Mouse (Mus musculus) bone marrow macrophage, adult 2 months (primary cell): ENCODE data around the gene Il6.

Experiments
- CTCF ChIP-seq: IDR thresholded peaks from 2 replicates; pipeline ENCODE4 v1.5.1; 2012; ENCODE audit warnings: low read depth, mild to moderate bottlenecking, low read length, moderate library complexity
- POLR2A ChIP-seq: IDR thresholded peaks from 2 replicates; pipeline ENCODE4 v1.6.1; 2012; ENCODE audit warnings: mild to moderate bottlenecking, low read depth, low read length, borderline replicate concordance

DNA sequence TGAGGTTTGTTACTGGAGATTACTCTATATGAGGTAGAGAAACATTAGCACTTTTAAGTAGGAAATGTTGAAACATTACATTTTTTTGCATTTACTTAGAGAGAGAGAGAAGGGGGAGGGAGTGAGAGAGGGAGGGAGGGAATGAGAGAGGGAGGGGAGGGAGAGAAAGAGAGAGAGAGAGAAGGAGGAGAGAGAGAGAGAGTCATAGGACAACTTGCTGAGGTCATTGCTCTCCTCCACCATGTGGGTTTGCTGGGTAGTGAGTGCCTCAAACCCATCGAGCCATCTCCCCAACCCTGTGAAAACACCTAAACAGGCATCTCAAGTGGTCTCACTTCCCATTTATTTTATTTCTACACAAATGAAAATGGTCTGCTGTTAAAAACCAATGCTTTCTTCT, 18.6 kb upstream of the Il6 start:
- TF ChIP-seq CTCF (no peak), POLR2A (no peak)
